Mouse (Mus musculus): ENCODE results near the gene Uvrag.

DNA sequence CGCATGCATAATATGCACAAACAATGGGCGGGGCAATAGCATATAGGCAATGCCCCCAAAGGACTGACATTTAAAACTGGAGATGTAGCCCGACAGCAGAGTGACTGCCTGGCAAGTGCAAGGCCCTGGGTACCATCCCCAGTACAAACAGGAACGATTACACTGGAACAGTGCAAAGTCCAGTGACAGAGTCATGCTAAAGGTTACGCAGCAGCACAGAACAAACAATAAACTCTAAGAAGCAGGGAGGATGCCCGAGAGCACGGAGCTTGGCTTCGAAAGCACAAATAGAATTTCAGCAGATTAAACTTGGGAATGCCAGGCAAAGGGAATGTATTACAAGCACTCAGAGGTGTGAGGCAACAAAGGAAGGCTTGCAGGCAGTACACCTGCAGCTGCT lies 40.4 kb downstream of the Uvrag start:
- TF ChIP-seq CTCF (IDR thresholded peaks at IDR 0.05; ENCODE audit: low read depth, low read length) (no peak), POLR2AphosphoS5 (IDR thresholded peaks at IDR 0.05; ENCODE audit: insufficient replicate concordance, low read depth, low read length) (no peak), GATA1 (IDR thresholded peaks at IDR 0.05; ENCODE audit: borderline replicate concordance, low read length) (no peak), GATA2 (IDR thresholded peaks at IDR 0.05; ENCODE audit: borderline replicate concordance, low read depth, low read length) (no peak), TAL1 (conservative IDR thresholded peaks at IDR 0.05; ENCODE audit: low read depth, low read length) (no peak)

All from G1E (cell line).